13 mouse cellular contexts compared by ENCODE assay signal in the genomic region with DNA sequence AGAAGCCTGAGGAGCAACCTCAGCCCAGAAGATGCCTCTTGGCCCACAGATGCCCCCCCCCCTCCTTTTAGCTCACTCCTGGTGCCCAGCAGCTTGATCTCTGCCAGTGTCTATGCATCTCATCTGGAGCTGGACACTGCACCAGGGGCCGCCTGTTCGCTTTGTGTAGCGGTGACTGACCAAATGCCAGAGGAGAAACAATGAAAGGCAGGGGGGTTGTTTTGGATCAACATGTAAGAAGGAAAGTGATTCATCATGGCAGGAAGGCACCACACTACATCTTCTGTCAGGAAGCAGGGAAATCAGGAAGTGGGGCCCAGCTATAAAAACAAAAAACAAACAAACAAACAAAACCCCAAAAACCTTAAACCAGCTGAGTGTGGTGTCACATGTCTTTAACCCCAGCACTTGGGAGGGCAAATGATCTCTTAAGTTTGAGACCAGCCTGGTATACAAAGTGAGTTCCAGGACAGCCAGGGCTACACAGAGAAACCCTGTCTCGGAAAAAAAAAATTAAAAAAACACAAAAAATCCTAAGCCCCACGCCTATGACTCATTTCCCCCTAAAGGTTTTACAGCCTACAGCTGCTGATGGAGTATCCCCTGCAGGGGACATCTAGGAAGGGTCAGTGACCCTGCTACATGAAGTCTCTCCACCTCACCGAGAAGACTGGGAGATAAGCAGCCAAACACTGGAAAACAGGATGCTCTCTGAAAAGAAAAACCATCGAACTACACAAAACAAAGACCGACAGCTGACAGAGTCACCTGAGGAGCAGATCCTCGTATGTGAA. TPM values are rescaled to one million over a fixed set of nuclear protein-coding genes. Genes with fewer than 3 reads are reported as not detected.
DNase-seq lines count a peak whose midpoint lies in the region; ATAC-seq and TF ChIP-seq lines count a peak whose summit lies in the region.
"Had no signal": no experiment of that assay in that cellular context is flagged by ENCODE, and none has a peak within 500 bp of the region (broad histone marks: within the 10 kb centered on the region; RNA-seq: fewer than 3 reads in every experiment).

No protein-coding gene starts in this region.

- H3K9me3 ChIP-seq in heart, embryonic 12.5 days (replicated peaks) = peaks cover 8% of the 10 kb centered on the region
- 0 out of 2 replicates have a peak, but pooled peaks cover 3% of the 10 kb centered on the region for H3K9me3 ChIP-seq in midbrain, embryonic 13.5 days
- H3K9me3 ChIP-seq in midbrain, embryonic 11.5 days (ENCODE audit: control insufficient read depth, low read length) = no peaks in the 10 kb centered on the region; the same call in 1 of the 2 replicates
- H3K9me3 ChIP-seq in kidney, embryonic 15.5 days (replicated peaks) = no peaks in the 10 kb centered on the region; the same call in 1 of the 2 replicates
- H3K9me3 ChIP-seq in hindbrain, embryonic 11.5 days (ENCODE audit: control insufficient read depth, low read length) = no peaks in the 10 kb centered on the region

- 42% methylated on average over 9 of the region's 9 CpGs for WGBS in heart, embryonic 12.5 days
- WGBS in midbrain, embryonic 13.5 days = 46% methylated on average over 9 of the region's 9 CpGs
- 50% methylated on average over 9 of the region's 9 CpGs for WGBS in midbrain, embryonic 11.5 days
- WGBS in kidney, embryonic 15.5 days = 31% methylated on average over 9 of the region's 9 CpGs
- WGBS in hindbrain, embryonic 11.5 days = 34% methylated on average over 9 of the region's 9 CpGs

- peaks cover 7% of the 10 kb centered on the region for H3K27me3 ChIP-seq in heart, embryonic 12.5 days (replicated peaks)
- H3K27me3 ChIP-seq in midbrain, embryonic 13.5 days = peaks cover 8% of the 10 kb centered on the region
- H3K27me3 ChIP-seq in midbrain, embryonic 11.5 days (ENCODE audit: control insufficient read depth, insufficient read depth, low read length) = peaks cover 3% of the 10 kb centered on the region; the same call in 1 of the 2 replicates
- H3K27me3 ChIP-seq in kidney, embryonic 15.5 days = peaks cover 7% of the 10 kb centered on the region
- no peaks in the 10 kb centered on the region for H3K27me3 ChIP-seq in myocyte (ENCODE audit: control insufficient read depth, insufficient read depth, insufficient read length)
- H3K27me3 ChIP-seq in hindbrain, embryonic 11.5 days (ENCODE audit: control insufficient read depth, insufficient read depth, low read length) = peaks cover 7% of the 10 kb centered on the region

- no peak for TF ChIP-seq POLR2A in myocyte (IDR thresholded peaks at IDR 0.05; ENCODE audit: insufficient read length, low read depth)

- peak overlapping the region; percentile 63 for H3K27ac ChIP-seq in heart, embryonic 12.5 days (ENCODE audit: poor library complexity, severe bottlenecking)
- H3K27ac ChIP-seq in midbrain, embryonic 13.5 days = no peak overlapping the region
- H3K27ac ChIP-seq in midbrain, embryonic 11.5 days (ENCODE audit: low read depth, low read length) = no peak overlapping the region
- peak overlapping the region; percentile 75 for H3K27ac ChIP-seq in kidney, embryonic 15.5 days
- no peak overlapping the region for H3K27ac ChIP-seq in hindbrain, embryonic 11.5 days (ENCODE audit: low read depth, low read length)

- H3K9ac ChIP-seq in heart, embryonic 12.5 days = 0 out of 2 replicates have a peak overlapping the region, but pooled peaks have one; percentile 31
- H3K9ac ChIP-seq in midbrain, embryonic 13.5 days (replicated peaks) = 0 out of 2 replicates have a peak overlapping the region, but pooled peaks have one; percentile 14
- no peak overlapping the region for H3K9ac ChIP-seq in midbrain, embryonic 11.5 days (ENCODE audit: low read length)
- H3K9ac ChIP-seq in kidney, embryonic 15.5 days = no peak overlapping the region
- no peak overlapping the region for H3K9ac ChIP-seq in hindbrain, embryonic 11.5 days (ENCODE audit: low read depth, low read length)

- no peak overlapping the region for H3K4me3 ChIP-seq in heart, embryonic 12.5 days
- H3K4me3 ChIP-seq in midbrain, embryonic 13.5 days (replicated peaks) = no peak overlapping the region
- no peak overlapping the region for H3K4me3 ChIP-seq in midbrain, embryonic 11.5 days (ENCODE audit: low read depth, low read length)
- H3K4me3 ChIP-seq in kidney, embryonic 15.5 days (replicated peaks) = no peak overlapping the region
- H3K4me3 ChIP-seq in myocyte = no peak overlapping the region
- no peak overlapping the region for H3K4me3 ChIP-seq in hindbrain, embryonic 11.5 days (ENCODE audit: low read depth, low read length)

- no peak for DNase-seq in heart, adult 8-10 months (ENCODE audit: low spot score)
- no peak for DNase-seq in midbrain, embryonic 11.5 days (ENCODE audit: low spot score, missing footprints)
- DNase-seq in neural tube, embryonic 10.5 days (ENCODE audit: extremely low spot score, low spot score) = no peak
- no peak for DNase-seq in hindbrain, embryonic 11.5 days (ENCODE audit: low spot score)
- DNase-seq: cerebellum, adult 18-20 months; gastrocnemius, postnatal 10 days; right cerebral cortex, postnatal 14 days; thymus, adult 18-20 months had no signal

- no peaks in the 10 kb centered on the region for H3K79me2 ChIP-seq in myocyte (ENCODE audit: control insufficient read depth, insufficient read depth)

- H3K36me3 ChIP-seq in heart, embryonic 12.5 days = no peaks in the 10 kb centered on the region
- H3K36me3 ChIP-seq in midbrain, embryonic 13.5 days = no peaks in the 10 kb centered on the region
- H3K36me3 ChIP-seq in midbrain, embryonic 11.5 days (ENCODE audit: control insufficient read depth, insufficient read depth, low read length) = no peaks in the 10 kb centered on the region
- no peaks in the 10 kb centered on the region for H3K36me3 ChIP-seq in kidney, embryonic 15.5 days
- H3K36me3 ChIP-seq in myocyte (ENCODE audit: control insufficient read depth, insufficient read depth) = no peaks in the 10 kb centered on the region
- H3K36me3 ChIP-seq in hindbrain, embryonic 11.5 days (ENCODE audit: control insufficient read depth, insufficient read depth, low read length) = no peaks in the 10 kb centered on the region

- H3K4me2 ChIP-seq in heart, embryonic 12.5 days = no peak overlapping the region
- H3K4me2 ChIP-seq in midbrain, embryonic 13.5 days (replicated peaks) = no peak overlapping the region
- no peak overlapping the region for H3K4me2 ChIP-seq in midbrain, embryonic 11.5 days
- H3K4me2 ChIP-seq in kidney, embryonic 15.5 days = no peak overlapping the region
- H3K4me2 ChIP-seq in myocyte (ENCODE audit: low read depth) = peak overlapping the region; percentile 59
- H3K4me2 ChIP-seq in hindbrain, embryonic 11.5 days (replicated peaks; ENCODE audit: low read depth, low read length) = no peak overlapping the region

- H3K4me1 ChIP-seq in heart, embryonic 12.5 days (replicated peaks) = peaks cover 27% of the 10 kb centered on the region
- H3K4me1 ChIP-seq in midbrain, embryonic 13.5 days (replicated peaks) = 0 out of 2 replicates have a peak, but pooled peaks cover 11% of the 10 kb centered on the region
- no peaks in the 10 kb centered on the region for H3K4me1 ChIP-seq in midbrain, embryonic 11.5 days (ENCODE audit: control insufficient read depth, insufficient read depth, low read length)
- H3K4me1 ChIP-seq in kidney, embryonic 15.5 days = peaks cover 37% of the 10 kb centered on the region
- 0 out of 2 replicates have a peak, but pooled peaks cover 2% of the 10 kb centered on the region for H3K4me1 ChIP-seq in hindbrain, embryonic 11.5 days (replicated peaks; ENCODE audit: control insufficient read depth, insufficient read depth, low read length)

- no peak for ATAC-seq in heart, embryonic 12.5 days (ENCODE audit: insufficient number of reproducible peaks, low FRiP score)
- no peak for ATAC-seq in midbrain, embryonic 13.5 days
- no peak for ATAC-seq in midbrain, embryonic 11.5 days (ENCODE audit: low FRiP score)
- ATAC-seq in kidney, embryonic 15.5 days (replicated peaks; ENCODE audit: low FRiP score) = no peak
- ATAC-seq in hindbrain, embryonic 11.5 days (ENCODE audit: low FRiP score) = no peak
- ATAC-seq: intestine, postnatal 0 days had no signal

- H3ac ChIP-seq in myocyte (ENCODE audit: control insufficient read depth, insufficient read length) = no peak overlapping the region

RNA-seq across cellular contexts. Expression of a gene that starts 1.6 kb away (rescaled TPM):
- 4.0 and 4.5 TPM in 2 replicates for polyA plus RNA-seq in heart, embryonic 12.5 days (2016; fragmentation: Nextera tagmentation; extraction: Ambion mirVana)
- 10 to 100 TPM; 17.9 to 22.9 (median 21.4) TPM for total RNA-seq in heart, adult 8-10 months (2022)
- 1.9 and 2.2 TPM in 2 replicates for polyA plus RNA-seq in midbrain, embryonic 13.5 days (2015; fragmentation: Nextera tagmentation; extraction: Ambion mirVana)
- 0.56 and 0.57 TPM in 2 replicates for polyA plus RNA-seq in midbrain, embryonic 11.5 days (2014; fragmentation: Nextera tagmentation; extraction: Ambion mirVana)
- polyA plus RNA-seq in kidney, embryonic 15.5 days (2015; fragmentation: Nextera tagmentation; extraction: Ambion mirVana) = 3.4 and 5.8 TPM in 2 replicates
- polyA plus RNA-seq in myocyte (2012; fragmentation: generic; extraction: Trizol) = 7.1 TPM
- polyA plus RNA-seq in hindbrain, embryonic 11.5 days (2014; fragmentation: Nextera tagmentation; extraction: Ambion mirVana) = 0.32 and 0.67 TPM in 2 replicates

RNA-seq across cellular contexts. Expression of a gene that starts 31.9 kb away (rescaled TPM):
- polyA plus RNA-seq in heart, embryonic 12.5 days (2016; fragmentation: Nextera tagmentation; extraction: Ambion mirVana) = 317 and 330 TPM in 2 replicates
- total RNA-seq in heart, adult 8-10 months (2022) = 100 to 1,000 TPM; 196 to 220 (median 210) TPM
- 398 and 461 TPM in 2 replicates for polyA plus RNA-seq in midbrain, embryonic 13.5 days (2015; fragmentation: Nextera tagmentation; extraction: Ambion mirVana)
- 348 and 375 TPM in 2 replicates for polyA plus RNA-seq in midbrain, embryonic 11.5 days (2014; fragmentation: Nextera tagmentation; extraction: Ambion mirVana)
- 289 and 308 TPM in 2 replicates for polyA plus RNA-seq in kidney, embryonic 15.5 days (2015; fragmentation: Nextera tagmentation; extraction: Ambion mirVana)
- 741 TPM for polyA plus RNA-seq in myocyte (2012; fragmentation: generic; extraction: Trizol)
- polyA plus RNA-seq in hindbrain, embryonic 11.5 days (2014; fragmentation: Nextera tagmentation; extraction: Ambion mirVana) = 356 and 425 TPM in 2 replicates

RNA-seq across cellular contexts. Expression of a gene that starts 44.8 kb away (rescaled TPM):
- 2.0 and 2.1 TPM in 2 replicates for polyA plus RNA-seq in heart, embryonic 12.5 days (2016; fragmentation: Nextera tagmentation; extraction: Ambion mirVana)
- total RNA-seq in heart, adult 8-10 months (2022) = 1 to 10 TPM in 3 of 4 experiments, under 1 TPM in 1; 0.75 to 3.6 (median 1.5) TPM
- polyA plus RNA-seq in midbrain, embryonic 13.5 days (2015; fragmentation: Nextera tagmentation; extraction: Ambion mirVana) = 3.2 and 3.3 TPM in 2 replicates
- 2.2 and 2.4 TPM in 2 replicates for polyA plus RNA-seq in midbrain, embryonic 11.5 days (2014; fragmentation: Nextera tagmentation; extraction: Ambion mirVana)
- polyA plus RNA-seq in kidney, embryonic 15.5 days (2015; fragmentation: Nextera tagmentation; extraction: Ambion mirVana) = 12.0 and 13.0 TPM in 2 replicates
- 0.54 TPM for polyA plus RNA-seq in myocyte (2012; fragmentation: generic; extraction: Trizol)
- polyA plus RNA-seq in hindbrain, embryonic 11.5 days (2014; fragmentation: Nextera tagmentation; extraction: Ambion mirVana) = 2.7 and 4.2 TPM in 2 replicates

RNA-seq across cellular contexts. Expression of a gene that starts 47.3 kb away (rescaled TPM):
- polyA plus RNA-seq in heart, embryonic 12.5 days (2016; fragmentation: Nextera tagmentation; extraction: Ambion mirVana) = 80.0 and 87.6 TPM in 2 replicates
- 100 to 1,000 TPM; 294 to 476 (median 372) TPM for total RNA-seq in heart, adult 8-10 months (2022)
- 99.1 and 105 TPM in 2 replicates for polyA plus RNA-seq in midbrain, embryonic 13.5 days (2015; fragmentation: Nextera tagmentation; extraction: Ambion mirVana)
- polyA plus RNA-seq in midbrain, embryonic 11.5 days (2014; fragmentation: Nextera tagmentation; extraction: Ambion mirVana) = 68.4 and 74.6 TPM in 2 replicates
- polyA plus RNA-seq in kidney, embryonic 15.5 days (2015; fragmentation: Nextera tagmentation; extraction: Ambion mirVana) = 67.6 and 73.2 TPM in 2 replicates
- polyA plus RNA-seq in myocyte (2012; fragmentation: generic; extraction: Trizol) = 120 TPM
- 75.5 and 79.4 TPM in 2 replicates for polyA plus RNA-seq in hindbrain, embryonic 11.5 days (2014; fragmentation: Nextera tagmentation; extraction: Ambion mirVana)

RNA-seq across cellular contexts. Expression of a gene that starts 51.9 kb away (rescaled TPM):
- 101 and 112 TPM in 2 replicates for polyA plus RNA-seq in heart, embryonic 12.5 days (2016; fragmentation: Nextera tagmentation; extraction: Ambion mirVana)
- total RNA-seq in heart, adult 8-10 months (2022) = 10 to 100 TPM; 36.5 to 43.8 (median 37.3) TPM
- 120 and 128 TPM in 2 replicates for polyA plus RNA-seq in midbrain, embryonic 13.5 days (2015; fragmentation: Nextera tagmentation; extraction: Ambion mirVana)
- 163 and 170 TPM in 2 replicates for polyA plus RNA-seq in midbrain, embryonic 11.5 days (2014; fragmentation: Nextera tagmentation; extraction: Ambion mirVana)
- 171 and 182 TPM in 2 replicates for polyA plus RNA-seq in kidney, embryonic 15.5 days (2015; fragmentation: Nextera tagmentation; extraction: Ambion mirVana)
- polyA plus RNA-seq in myocyte (2012; fragmentation: generic; extraction: Trizol) = 30.1 TPM
- polyA plus RNA-seq in hindbrain, embryonic 11.5 days (2014; fragmentation: Nextera tagmentation; extraction: Ambion mirVana) = 128 and 142 TPM in 2 replicates

Comparison
In these comparisons a context has a peak if more than half of its experiments do, and no peak if none do; other contexts are left out.
1. H3K9ac ChIP-seq: peak in heart, embryonic 12.5 days (single experiment) and midbrain, embryonic 13.5 days (single experiment); none in midbrain, embryonic 11.5 days (single experiment), kidney, embryonic 15.5 days (single experiment) and hindbrain, embryonic 11.5 days (single experiment).
2. H3K27ac ChIP-seq: peak in heart, embryonic 12.5 days (single experiment) and kidney, embryonic 15.5 days (single experiment); none in midbrain, embryonic 13.5 days (single experiment), midbrain, embryonic 11.5 days (single experiment) and hindbrain, embryonic 11.5 days (single experiment).